Mouse (Mus musculus): ENCODE measurements at regions not wholly inside any gene's neighbourhood (a gene's known extent, or its start where the extent isn't known, plus 50 kb on each side); places are given as distances from the start of the nearest gene placed in this dataset.

DNA sequence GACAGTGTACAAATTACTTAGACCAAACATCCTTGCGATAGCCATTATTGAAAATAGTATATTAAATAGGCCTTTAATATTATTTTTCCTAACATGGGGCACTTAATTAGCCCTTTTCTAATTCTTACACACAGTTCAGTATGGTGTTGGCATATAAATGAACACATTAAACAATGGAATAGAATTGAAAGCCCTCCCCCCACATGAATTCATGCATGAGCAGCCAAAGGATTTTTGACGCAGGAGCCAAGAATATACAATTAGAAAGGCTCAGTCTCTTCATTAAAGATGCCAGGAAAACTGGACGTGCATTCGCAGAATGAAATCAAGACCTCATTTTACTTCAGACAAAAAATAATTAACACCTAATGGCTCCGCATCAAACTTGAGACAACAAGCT is 172.9 kb upstream of the Phactr1 start:
- no peak for DNase-seq (ENCODE audit: low spot score in 2 of 2)

DNA sequence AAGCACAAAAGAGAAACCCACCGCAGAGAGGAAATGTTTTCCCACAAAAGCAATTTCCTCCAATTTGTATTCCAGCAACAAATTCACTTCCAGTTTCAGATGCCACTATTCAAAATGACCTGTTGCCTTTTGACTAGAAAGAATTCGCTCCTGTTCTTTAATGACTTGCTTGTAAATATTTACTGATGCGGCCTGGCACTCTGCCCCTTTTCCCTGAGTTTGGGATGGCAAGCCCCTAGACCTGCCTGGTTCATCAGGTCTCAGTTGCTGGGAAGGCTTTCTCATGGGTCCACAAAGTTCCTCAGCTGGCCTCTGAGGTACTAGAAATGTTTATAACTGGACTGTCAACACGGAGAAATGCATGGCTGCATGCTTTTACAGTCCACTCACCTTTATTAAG is 161.7 kb upstream of the Phactr1 start:
- no peak for DNase-seq (ENCODE audit: low spot score in 2 of 2)

DNA sequence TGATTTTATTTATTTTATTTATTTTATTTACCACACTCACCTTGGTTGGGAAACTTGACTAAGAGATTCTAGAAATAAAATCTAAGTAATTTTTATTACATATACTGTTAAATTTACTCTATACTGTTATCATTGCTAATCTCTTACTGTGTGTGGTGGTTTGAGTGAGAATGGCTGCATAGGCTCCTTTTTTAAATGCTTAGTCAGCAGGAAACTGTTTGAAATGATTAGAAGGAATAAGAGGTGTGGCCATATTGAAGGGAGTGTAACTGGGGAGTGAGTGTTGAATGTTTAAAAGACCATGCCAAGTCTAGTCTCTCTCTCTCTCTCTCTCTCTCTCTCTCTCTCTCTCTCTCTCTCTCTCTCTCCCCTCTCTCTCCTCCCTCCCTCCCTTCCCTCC is 157.9 kb upstream of the Phactr1 start:
- no peak for DNase-seq (ENCODE audit: low spot score in 2 of 2)

DNA sequence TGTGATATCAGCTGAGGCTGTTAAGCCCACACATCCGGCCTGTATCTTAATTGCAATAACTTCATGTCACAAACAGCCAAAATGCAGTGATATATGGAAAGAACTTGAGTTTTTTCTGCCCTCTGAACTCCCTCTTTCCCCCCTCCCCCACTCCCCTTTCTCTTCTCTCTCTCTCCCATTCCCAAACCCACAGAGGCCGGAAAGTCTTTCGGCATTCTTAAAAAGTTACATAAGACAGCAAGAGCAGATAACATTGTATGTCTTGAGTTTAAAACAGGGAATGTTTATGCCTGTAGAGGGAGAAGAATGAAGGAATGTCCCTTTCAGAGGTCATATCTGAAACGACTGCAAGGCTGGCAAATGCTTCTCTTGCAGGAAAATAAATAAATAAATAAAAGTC is 154.3 kb upstream of the Phactr1 start:
- no peak for DNase-seq (ENCODE audit: low spot score in 2 of 2)

DNA sequence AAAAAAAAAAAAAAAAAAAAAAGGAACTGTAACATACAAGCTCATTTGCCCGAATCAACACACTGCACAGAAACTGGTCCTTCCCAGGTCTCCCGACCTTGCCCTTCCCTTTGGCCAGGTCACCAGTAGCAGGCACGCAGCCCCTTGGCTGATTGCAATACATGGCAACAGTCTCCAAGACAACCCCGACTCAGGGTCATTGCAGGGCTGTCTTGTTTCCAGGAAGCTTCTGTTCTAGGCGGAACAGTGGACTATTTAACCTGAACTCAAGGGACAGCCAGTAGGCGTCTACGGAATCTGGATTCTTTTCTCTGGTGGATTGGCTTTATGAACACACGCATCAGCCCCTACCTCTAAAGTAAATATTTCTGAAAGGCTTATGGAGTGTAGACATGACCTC is 153.5 kb upstream of the Phactr1 start:
- DNase-seq (ENCODE audit: low spot score in 2 of 2) = no peak

DNA sequence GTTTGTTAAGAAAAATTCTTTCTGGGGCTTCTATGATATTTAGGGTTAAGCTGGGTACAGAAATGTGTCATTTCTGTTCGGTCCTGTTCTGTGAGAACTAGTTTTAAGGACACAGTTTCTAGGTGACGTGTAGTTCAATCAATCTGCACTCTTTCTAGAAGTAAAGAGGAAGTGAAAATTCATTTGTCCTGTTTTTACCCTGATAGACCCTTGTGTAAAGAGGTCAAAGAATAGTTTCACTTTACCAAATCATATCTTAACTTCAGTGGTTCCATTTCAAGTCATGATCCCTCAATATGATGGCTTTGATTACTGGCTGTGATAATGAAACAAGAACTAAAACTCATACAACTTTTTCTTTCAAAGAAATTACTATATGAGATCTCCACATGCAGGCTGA is 152.3 kb upstream of the Phactr1 start:
- DNase-seq (ENCODE audit: low spot score in 2 of 2) = no peak

DNA sequence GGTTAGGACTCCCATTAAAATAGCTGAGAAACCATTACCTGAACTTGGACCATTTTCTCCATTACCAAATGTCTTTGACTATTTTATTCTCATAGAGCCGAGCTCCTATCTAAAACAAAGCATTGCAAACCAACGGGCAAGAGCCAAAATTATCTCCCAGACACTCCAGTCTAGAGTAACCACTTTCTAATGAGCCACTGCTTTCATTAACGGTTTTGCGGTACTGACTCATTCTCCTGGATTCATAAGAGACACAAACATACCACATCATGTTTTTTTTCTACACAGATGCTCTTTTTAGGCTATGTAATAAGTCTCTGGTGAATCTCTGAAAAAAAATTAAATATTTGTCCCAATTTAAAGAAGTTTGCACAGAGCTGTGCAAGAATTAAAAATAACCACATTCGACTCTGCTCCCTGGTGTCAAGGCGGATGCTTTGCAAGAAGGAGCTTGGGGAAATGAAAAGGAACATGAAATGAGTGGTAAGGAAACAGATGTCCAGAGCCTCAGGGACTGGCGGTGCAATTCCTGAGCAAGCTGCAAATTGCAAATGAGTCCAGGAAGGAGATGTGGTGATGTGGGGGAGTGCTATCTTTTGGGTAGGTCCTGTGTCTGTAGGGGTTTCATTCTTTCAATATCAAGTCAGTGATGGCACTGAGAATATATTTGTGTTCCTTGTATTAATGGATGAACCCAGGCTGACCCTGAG is 143.8 kb upstream of the Phactr1 start:
- DNase-seq (ENCODE audit: low spot score in 2 of 2) = peak; percentile 6 to 36

DNA sequence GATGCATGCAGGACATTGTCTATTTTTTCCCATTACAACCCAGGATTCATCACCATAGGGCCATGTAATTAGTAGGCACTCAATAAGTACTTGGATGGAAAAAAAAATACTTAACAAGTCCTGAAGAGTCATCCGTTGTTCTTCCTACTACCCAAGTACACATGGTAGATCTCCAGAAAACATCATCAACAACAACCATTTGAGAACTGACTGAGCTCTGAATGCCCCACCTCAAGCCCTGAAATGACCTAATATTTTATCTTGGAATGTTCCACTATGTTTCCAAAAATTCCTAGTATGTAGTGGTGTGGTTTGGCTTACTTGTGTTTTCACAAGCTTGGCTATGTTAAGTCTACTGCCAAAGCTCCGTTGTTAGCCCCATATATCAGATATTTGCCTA is 142.4 kb upstream of the Phactr1 start:
- no peak for DNase-seq (ENCODE audit: low spot score in 2 of 2)

DNA sequence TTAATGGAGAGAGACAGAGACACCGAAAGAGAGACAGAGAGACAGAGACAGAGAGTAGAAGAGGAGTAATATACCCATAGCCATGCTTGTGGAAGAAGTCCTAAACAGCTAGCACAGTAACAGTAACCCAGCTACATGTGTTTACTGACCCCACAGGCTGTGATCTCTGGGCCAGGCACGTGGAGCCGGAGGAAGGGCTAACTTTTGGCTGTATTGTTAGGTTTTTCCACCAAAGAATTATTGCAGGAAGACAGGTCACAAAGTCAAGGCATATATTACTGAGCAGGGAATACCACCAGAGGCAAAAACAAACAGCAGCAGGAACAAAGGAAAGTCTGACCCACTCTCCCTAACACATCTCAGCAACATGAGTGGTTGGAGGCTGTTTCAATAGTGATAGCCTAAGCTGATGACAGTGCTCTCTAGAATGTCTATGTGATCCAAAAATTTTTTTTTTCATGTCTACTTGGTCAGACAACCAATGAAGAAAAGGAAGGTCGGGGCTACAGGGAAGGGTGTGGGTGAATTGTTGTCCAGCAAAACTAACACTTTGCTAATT is 135.8 kb upstream of the Phactr1 start:
- DNase-seq (ENCODE audit: low spot score in 2 of 2) = no peak

DNA sequence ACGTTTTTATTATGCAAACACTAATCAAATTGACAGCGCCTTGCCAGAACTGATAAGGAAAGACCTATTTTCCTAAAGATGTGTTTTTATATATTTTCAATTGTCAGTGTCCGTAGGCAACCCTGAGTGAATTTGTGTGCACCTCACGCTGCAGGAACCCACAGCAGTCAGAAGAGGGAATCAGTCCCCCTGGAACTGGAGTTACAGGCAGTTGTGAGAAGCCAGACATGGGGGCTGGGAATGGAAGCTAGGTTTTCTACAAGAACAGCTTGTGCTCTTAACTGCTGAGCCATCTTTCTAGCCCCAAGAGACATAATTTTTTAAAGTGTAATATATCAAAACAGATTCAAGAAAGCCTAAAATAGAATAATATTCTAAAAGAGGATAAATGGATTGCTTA is 134.0 kb upstream of the Phactr1 start:
- DNase-seq (ENCODE audit: low spot score in 2 of 2) = no peak

DNA sequence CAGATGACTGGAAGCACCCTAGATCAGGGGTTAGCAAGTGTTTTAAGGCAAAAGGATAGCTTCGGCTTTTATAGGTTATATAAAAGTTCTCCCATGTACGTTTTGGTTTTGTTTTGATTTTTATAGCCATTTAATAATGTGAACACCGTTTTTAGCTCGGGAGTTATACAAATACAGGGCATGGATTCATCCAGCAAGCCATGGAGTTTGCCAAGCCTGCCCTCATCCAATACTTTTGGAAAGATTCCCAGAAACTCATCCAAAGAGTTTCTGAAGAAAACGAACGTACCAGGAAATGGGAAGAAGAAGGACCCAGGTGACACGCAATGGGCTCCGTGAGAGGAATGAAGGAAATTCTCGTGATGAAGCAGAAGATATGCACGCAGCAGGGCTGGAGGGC is 133.6 kb upstream of the Phactr1 start:
- no peak for DNase-seq (ENCODE audit: low spot score in 2 of 2)

DNA sequence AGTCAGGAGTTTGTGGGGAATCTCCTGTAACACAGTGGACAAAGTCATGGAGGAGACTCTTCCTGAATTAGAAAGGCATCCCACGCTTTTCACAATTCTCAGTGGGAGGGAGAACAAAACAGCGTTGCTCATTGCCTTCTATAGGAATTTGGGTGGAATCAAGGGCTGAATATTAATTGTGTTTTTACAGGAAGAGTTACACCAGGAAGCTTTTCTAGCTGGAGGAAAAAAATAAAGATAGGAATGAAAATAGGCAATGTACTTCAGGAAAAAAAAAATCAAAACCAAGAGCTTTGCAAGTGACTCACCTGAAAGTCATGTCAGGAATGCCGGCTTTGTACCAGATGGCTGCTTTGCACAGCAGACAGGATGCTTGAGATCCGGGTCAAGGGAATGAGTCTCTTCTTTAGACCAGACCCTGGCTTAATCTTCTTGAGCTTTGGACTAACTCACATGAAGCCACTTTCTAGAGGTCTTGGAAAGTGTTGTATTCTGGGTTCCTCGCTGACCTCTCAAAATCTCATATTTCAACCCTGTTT is 131.3 kb upstream of the Phactr1 start:
- no peak for DNase-seq (ENCODE audit: low spot score in 2 of 2)

DNA sequence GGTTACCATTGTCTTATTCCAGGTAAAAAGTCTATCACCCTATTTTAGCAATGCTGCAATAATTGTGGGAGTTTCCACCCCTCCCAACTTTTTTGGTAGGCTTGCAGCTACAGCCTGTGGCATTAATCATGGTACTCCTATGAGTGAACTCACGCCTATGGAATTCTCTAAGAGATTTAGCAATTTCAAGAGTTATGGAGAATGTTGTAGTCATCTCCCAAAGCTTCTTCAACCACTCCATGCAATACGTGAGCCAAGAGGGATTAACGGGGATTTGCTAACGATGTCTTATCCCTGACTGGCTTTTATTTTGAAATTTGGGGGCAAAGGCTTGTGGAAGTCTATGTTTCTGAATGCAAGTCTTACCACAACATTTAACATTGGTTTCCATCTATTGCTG is 125.5 kb upstream of the Phactr1 start:
- DNase-seq (ENCODE audit: low spot score in 2 of 2) = no peak

DNA sequence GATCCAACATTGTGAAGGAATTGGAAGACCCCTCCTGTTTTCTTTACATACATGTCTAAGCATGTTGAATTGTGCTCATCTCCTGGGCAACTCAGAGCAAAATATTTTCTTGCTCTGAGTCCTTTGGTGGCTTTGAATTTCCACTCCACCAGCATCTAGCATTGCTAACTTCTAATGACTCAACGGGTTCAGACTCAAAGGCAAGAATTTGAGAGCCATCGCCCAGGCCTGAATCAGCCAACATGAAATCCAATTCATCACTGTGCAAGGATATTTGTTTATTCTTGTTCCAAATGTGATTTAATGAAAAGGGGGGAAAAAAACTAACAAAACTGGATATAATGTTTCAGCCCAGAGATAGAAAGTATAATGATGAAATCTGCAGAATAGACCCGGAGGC is 121.9 kb upstream of the Phactr1 start:
- no peak for DNase-seq (ENCODE audit: low spot score in 2 of 2)

DNA sequence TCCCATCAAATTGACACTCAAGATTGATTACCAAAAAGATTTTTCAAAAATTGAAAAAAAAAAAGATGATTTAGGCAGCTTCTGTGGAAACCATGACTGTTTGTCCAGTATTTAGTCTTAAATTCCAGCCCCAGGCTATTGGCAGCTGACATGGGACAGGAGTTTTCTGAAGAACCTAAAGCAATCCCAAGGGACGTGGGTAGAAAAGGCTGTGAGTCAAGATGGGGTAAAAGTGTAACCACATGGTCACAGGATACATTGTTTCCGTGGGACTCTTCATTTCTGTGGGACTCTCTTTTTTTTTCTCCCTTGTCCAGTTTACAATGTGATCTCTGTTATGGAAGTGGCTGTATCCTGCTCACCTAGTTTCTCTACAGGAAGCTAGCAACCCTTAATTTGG is 119.0 kb upstream of the Phactr1 start:
- no peak for DNase-seq (ENCODE audit: low spot score in 2 of 2)

DNA sequence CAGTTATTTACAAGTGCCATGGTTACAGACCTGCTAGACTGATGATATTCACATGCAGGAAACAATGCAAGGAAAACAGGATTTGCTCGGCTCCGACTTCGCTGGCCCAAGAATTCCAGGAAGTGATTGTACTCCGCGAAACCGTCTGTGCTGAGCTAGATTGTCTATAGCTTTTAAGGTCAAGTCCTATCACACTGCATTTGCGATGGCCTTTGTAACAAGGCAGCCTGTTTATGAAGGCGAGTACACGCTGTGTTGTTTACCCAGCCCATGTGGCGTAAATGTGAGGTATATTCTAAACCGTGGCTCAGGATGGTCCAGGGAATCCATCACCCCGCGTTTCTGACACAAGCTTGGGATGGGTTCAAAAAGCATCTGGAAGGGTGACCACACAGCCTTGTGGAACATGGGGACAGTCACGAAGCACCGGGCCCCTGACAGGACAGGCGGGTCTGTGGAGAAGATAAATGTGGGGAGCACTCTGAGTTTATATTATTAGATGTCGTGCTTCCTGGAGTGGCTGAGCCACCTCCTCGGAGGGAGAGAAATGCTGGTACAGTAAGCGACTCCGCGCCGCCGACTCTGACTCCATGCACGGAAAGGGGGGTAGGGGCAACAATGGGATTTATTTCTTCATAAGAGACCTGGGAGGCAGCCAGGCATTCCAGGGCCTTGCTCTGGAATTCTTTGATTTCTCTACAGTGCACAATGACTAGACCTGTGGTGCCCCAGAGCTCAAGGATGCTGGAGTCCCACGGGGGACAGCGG is 114.9 kb upstream of the Phactr1 start:
- DNase-seq (ENCODE audit: low spot score in 2 of 2) = no peak

DNA sequence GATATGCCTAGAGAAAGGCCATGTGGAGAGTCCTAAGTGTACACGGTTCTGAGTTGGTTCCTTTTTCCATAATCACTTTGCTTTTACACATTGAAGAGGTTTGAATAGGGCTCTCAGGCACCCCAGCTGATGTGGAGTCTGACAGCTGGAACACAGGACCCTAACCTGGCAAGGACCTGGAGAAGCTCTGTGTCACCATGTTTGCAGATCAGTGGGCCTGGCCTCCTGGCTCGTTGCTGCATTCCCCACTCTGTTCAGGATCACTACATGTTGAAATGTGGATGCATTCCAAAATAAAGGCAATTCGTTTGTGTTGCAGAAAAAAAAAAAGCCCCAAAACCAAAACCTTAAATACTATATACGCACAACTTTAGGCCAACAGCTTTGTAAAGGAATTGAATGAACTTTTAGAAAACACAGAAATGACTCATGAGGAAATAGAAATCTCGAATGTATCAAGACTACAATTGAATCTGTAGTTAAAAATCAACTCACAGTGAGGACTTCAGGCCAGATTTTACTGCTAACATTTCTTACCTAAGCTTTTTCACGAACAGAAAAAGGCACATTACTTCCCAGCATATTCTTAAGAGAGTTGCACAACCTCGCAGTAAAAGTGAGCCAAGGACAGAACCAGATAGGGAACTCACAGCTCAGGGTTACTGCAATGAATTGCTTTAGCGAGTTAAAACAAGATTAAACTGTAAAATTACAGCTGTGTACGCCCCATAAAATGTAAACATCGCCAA is 109.6 kb upstream of the Phactr1 start:
- no peak for DNase-seq (ENCODE audit: low spot score in 2 of 2)

DNA sequence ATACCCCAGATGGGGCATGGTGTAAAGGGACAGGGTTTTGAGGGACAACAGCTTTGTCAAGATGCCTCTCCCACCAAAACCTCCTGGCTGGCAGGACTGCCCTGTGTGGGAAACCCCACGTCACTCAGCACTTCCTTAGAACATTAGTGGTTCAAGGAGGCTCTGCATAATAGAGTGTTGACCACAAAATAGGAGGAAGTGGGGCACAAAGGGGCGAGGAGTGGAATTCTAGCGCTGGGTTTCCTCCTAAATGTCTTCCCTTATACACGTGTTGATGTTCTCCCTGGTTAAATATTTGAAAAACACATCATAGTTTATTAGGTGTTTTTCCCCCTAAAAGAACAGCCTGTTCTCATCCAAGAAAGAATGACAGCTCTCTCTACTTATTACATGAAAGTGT is 106.2 kb upstream of the Phactr1 start:
- no peak for DNase-seq (ENCODE audit: low spot score in 2 of 2)

DNA sequence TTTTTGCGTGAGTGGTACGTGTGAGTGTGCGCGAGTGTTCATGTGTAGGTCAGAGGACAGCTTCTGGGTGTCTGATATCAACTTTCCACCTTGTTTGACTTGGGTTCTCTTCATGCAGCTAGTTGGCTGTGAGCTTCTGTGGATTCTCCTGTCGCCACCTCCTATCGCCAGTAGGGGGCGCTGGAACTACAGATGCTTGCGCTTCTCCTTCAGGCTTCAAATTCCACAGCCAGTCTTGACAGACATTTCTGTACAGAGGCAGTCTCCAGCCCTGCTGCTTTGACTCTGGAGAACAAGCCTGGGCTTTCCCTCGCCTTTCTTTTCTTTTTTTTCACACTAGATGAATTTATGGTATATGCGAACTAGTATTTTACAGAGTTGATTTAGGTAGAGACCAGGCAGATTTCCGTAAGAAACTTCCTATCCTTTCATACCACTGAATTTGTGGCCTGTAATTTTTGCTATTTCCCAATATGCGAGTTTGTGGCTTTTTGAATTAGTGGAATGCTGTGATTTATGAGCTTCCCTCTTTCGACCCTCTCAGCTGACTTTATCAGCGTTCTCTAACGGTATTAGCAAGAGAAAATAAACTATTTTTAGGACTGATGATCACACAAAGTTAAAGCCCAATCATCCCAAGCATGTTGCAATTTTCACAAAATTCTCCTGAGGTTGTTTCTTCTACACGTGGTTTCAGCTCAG is 104.5 kb upstream of the Phactr1 start:
- peak; percentile 66 to 75 for DNase-seq (ENCODE audit: low spot score in 2 of 2)

DNA sequence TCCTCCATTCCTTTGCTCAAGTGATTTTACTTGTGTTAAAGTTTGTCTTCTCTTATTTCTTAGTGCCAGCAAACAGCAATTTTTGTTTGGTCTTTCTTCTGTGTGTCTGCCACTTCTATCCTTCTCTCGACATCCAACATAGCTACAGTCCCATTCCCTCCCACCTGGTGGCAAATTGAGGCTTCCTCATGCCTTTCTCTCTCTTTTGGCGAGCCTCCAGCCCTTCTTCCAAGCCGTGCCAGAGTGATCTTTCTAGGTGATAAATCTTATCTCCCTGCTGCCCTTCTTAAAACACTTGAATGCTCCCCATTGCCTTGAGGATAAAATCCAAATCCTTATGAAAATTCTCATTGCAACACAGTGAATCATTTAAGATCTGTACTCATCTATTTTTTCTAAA is 101.0 kb upstream of the Phactr1 start:
- DNase-seq (ENCODE audit: low spot score in 2 of 2) = no peak

DNA sequence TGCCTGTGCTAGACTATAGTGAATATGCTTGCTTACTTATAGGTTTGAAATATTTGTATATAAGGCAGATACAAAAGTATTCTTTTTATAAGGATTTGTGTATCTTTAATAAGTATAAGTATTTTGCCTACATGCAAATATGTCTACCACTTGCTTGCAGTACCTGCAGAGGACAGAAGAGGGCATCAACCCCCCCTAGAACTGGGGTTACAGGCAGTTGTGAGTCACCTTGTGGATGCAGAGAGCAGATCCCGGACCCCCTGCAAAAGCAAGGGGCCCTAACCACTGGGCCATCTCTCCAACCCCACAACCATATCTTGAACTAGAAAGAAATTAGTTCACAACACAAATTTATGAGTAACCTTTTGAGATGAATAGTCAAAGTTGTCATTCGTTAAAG is 91.3 kb upstream of the Phactr1 start:
- DNase-seq (ENCODE audit: low spot score in 2 of 2) = no peak
